Mouse (Mus musculus) c-Kit-negative CD71-positive TER-119-positive erythroid progenitor cells, embryonic 14.5 days (primary cell): ENCODE data around the gene Chd9.

Experiments
- DNase-seq: peaks from one replicate; pipeline ENCODE4 v3.0.0-alpha.2; 2013; ENCODE audit warnings: low read depth, low spot score

The Chd9 gene

GRCm38 (mm10) chr8:90837440-90837839, 9.3 kb downstream of the Chd9 start:
- DNase-seq: no peak

- no peak for DNase-seq
Measured at GRCm38 (mm10) chr8:90839725-90840714, 11.9 kb downstream of the Chd9 start.

- DNase-seq: no peak
Measured at GRCm38 (mm10) chr8:90841321-90841720, 13.2 kb downstream of the Chd9 start.

- no peak for DNase-seq
Measured at GRCm38 (mm10) chr8:90843127-90843526, 15.0 kb downstream of the Chd9 start.

GRCm38 (mm10) chr8:90844179-90844967, 16.2 kb downstream of the Chd9 start:
- no peak for DNase-seq

- DNase-seq: no peak
Measured at GRCm38 (mm10) chr8:90847980-90848379, 19.8 kb downstream of the Chd9 start.

GRCm38 (mm10) chr8:90849462-90850050, 21.4 kb downstream of the Chd9 start:
- DNase-seq: no peak

- no peak for DNase-seq
Measured at GRCm38 (mm10) chr8:90851544-90851943, 23.4 kb downstream of the Chd9 start.

GRCm38 (mm10) chr8:90853971-90854670, 26.0 kb downstream of the Chd9 start:
- no peak for DNase-seq

- no peak for DNase-seq
Measured at GRCm38 (mm10) chr8:90854671-90855161, 26.6 kb downstream of the Chd9 start.

GRCm38 (mm10) chr8:90856171-90856570, 28.0 kb downstream of the Chd9 start:
- DNase-seq: no peak

- no peak for DNase-seq
Measured at GRCm38 (mm10) chr8:90856952-90857351, 28.8 kb downstream of the Chd9 start.

GRCm38 (mm10) chr8:90858071-90858470, 29.9 kb downstream of the Chd9 start:
- no peak for DNase-seq

GRCm38 (mm10) chr8:90861266-90861944, 33.3 kb downstream of the Chd9 start:
- DNase-seq: no peak

GRCm38 (mm10) chr8:90862038-90862437, 33.9 kb downstream of the Chd9 start:
- no peak for DNase-seq

GRCm38 (mm10) chr8:90867061-90867460, 38.9 kb downstream of the Chd9 start:
- DNase-seq: no peak

GRCm38 (mm10) chr8:90867911-90868310, 39.8 kb downstream of the Chd9 start:
- DNase-seq: no peak

- no peak for DNase-seq
Measured at GRCm38 (mm10) chr8:90868334-90868733, 40.2 kb downstream of the Chd9 start.

GRCm38 (mm10) chr8:90869071-90869919, 41.1 kb downstream of the Chd9 start:
- no peak for DNase-seq
